Mouse (Mus musculus) kidney, postnatal 10 days (tissue): ENCODE results near the gene Ptpro.

Source experiments
- DNase-seq: peaks from one replicate; pipeline ENCODE4 v3.0.0; 2021; ENCODE audit warnings: mixed read lengths

Gene Ptpro

GRCm38 (mm10) chr6:137252194-137252886 lies at the start of gene Ptpro:
Gene Ptpro, plus strand, starts transcription at chr6:137252319.
- peak; percentile 52 for DNase-seq

DNA sequence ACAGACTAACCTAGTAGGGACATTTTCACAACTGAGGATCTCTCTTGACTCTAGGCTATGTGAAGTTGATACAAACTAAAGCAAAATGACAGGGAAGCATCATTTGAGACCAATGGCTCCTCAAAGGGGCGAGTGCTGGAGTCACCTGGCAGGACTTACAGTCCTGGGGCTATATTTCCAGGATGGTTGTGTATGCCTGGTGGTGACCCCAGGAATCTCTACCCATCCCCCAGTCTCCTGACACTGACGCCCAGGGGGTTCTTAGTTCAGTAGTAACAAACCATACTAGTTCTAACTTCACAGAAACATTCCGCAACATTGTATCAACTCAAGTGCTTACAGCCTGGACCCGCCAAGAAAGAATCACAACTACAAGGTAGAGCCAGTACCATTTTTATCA lies 49.5 kb upstream of the Ptpro start:
- no peak for DNase-seq

DNA sequence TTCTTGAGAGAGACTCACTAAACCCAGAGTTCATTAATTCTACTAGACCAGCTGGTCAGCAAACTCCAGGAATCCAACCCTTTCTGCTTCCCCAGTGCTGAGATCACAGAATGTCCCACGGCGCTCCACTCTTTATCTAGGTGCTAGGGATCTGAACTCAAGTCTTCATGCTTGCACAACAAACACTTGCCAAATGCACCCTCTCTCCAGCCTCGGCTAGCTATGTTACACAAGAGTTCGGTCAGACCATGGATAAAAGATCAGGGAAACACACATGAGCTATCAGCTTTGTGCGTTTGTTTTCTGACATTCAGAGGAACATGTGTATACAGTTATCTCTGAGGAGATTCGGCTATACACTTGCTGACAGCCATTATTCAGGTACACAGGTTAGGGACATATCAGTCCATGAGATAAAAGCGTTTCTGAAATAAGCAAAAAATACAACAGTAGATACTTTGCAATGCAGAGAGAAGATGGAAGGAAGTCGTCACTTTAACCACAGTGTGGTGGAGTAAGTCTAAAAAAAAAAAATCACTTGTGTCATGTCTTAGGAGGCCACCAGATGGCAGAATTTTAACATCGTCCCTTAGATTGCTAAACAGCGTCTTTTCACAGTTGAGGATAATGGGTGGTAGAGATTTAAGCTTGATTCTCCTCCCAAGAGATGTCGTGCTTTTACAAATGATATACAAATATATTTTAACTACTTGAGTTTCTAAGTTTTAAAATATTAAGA lies 46.3 kb upstream of the Ptpro start:
- DNase-seq, result peak; percentile 15

- DNase-seq, result peak; percentile 13
Measured at GRCm38 (mm10) chr6:137207126-137207525, 45.0 kb upstream of the Ptpro start.

GRCm38 (mm10) chr6:137209992-137210391 lies 42.1 kb upstream of the Ptpro start:
- DNase-seq, result peak; percentile 85

- DNase-seq, result no peak
Measured at GRCm38 (mm10) chr6:137210991-137211390, 41.1 kb upstream of the Ptpro start.

- peak; percentile 23 for DNase-seq
Measured at GRCm38 (mm10) chr6:137211441-137211840, 40.7 kb upstream of the Ptpro start.

GRCm38 (mm10) chr6:137217841-137218463 lies 34.2 kb upstream of the Ptpro start:
- no peak for DNase-seq

- DNase-seq, result peak; percentile 8
Measured at GRCm38 (mm10) chr6:137252887-137253242, 746 bp downstream of the Ptpro start.

- peak; percentile 22 for DNase-seq
Measured at GRCm38 (mm10) chr6:137253415-137253814, 1.3 kb downstream of the Ptpro start.

DNA sequence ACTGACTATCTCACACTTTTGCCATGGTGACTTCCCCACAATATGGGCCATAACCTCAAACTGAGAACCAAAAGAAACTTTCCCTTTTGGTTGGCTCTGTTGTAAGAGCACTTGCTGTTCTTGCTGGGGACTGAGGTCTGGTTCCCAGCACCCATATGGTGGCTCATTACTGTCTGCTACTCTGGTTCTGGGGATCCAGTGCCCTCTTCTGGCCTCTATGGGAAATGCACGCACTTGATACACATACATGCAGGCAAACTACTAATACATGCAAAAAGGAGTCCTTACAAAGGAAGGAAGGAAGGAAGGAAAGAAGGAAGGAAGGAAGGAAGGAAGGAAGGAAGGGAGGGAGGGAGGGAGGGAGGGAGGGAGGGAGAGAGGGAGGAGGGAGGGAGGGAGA lies 8.9 kb downstream of the Ptpro start:
- DNase-seq, result no peak

- DNase-seq, result no peak
Measured at GRCm38 (mm10) chr6:137262087-137262486, 10.0 kb downstream of the Ptpro start.

DNA sequence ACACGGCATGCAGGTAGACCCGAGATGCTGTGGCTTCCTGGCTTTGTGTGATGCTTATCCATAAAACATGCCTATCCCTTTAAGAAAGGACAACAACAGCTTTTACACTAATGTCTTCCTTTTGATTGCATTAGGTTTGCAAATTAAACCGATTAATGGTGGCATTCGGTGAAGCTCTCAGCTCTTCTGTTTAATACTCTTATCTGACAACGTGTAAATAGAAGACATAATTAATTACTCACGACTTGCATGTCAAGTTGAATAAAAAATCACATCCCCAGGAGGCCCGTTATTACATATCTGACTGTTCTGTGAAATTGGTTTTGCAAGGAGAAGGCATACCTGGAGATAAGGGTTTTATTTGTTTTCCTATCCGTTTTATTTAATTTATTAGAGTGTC lies 15.9 kb downstream of the Ptpro start:
- no peak for DNase-seq

- DNase-seq, result no peak
Measured at GRCm38 (mm10) chr6:137268592-137268991, 16.5 kb downstream of the Ptpro start.

GRCm38 (mm10) chr6:137272513-137272912 lies 20.4 kb downstream of the Ptpro start:
- DNase-seq, result no peak

DNA sequence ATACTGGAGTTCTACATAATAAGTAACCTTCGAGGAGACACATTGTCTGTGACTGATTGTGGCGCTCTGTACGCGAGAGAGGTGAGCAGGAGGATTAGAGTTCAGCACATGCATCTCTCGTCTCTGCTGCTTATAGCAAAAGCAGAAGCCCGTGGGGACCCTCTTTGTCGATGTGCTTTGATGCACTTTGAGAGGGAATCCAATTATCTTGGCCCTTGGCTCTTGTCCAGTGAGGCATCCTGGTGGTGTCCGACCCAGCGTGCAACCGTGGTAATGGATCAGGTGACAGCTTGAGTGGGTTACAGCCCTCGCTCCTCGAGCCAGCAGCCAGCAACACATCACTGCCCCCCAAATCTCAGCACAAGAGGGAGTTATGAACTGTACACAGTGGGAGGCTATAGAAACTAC lies 25.5 kb downstream of the Ptpro start:
- DNase-seq, result no peak

GRCm38 (mm10) chr6:137279576-137279975 lies 27.5 kb downstream of the Ptpro start:
- no peak for DNase-seq

DNA sequence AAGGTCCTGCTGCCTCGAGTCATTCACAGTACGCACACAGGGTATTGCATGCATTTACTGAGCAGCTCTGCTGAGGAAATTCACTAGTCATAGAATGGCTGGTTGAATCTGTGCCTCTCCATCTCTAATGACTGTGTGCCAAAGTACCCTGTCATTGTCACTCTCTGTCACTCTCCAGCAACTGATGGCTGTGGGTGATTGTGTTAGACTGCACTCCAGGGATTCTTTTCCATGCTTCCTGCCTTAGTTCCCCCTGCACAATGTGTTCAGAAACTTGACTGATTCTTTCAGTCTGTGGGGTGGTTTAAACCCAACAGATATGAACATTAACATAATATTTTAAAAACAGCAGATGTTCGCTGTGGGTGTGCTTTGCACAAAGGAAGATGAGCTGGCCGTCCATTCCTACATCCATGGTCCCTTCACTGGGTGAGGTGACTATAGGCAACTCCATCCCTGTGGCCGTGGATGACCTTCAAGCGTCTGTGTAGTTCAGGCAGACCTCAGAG lies 29.5 kb downstream of the Ptpro start:
- DNase-seq, result no peak

DNA sequence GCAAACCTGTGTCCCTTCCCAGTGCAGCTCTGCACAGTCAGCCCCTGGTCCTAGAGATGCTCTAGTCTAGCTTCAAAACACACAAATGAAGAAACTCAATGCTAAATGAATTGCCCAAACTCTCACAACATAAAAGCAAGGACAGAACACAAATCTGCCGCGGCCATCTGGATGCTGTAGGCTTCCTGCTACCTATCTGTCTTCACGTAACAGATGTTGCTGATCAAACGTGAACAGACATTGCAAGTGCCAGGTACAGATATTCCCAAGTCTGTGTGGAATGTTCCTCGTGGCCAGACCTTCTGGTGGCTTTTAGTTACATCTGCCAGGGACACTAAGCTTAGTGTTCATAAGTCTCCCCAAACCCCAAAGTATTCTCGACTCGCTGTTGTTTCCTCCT lies 29.9 kb downstream of the Ptpro start:
- no peak for DNase-seq

- DNase-seq, result no peak
Measured at GRCm38 (mm10) chr6:137286376-137286775, 34.3 kb downstream of the Ptpro start.

DNA sequence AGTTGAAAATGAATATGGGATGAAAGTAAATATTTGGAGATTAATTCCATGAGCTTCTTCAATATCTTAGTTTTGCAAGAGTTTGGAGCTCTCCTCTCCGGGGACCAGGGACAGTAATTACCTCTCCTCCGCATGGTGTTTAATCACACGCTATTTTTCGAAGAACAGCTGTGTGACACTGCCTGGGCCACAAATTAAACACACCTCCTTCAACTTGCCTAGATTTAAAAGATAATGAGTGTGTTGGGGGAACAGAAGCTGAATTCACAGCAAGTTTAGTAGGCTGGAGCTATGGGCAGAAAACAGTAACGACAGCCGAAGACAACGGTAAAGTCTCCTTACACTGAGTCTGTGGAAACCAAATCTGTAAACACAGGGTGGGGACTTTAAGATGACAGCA lies 35.7 kb downstream of the Ptpro start:
- DNase-seq, result no peak

GRCm38 (mm10) chr6:137288264-137288663 lies 36.1 kb downstream of the Ptpro start:
- DNase-seq, result no peak

GRCm38 (mm10) chr6:137292421-137292820 lies 40.3 kb downstream of the Ptpro start:
- no peak for DNase-seq
